Mouse (Mus musculus) brain, embryonic 14.5 days (tissue): ENCODE measurements at regions not wholly inside any gene's neighbourhood (a gene's known extent, or its start where the extent isn't known, plus 50 kb on each side); places are given as distances from the start of the nearest gene placed in this dataset.

ENCODE experiments used
- CTCF ChIP-seq: fragments of 200-500 bp; IDR thresholded peaks from 2 replicates; pipeline ENCODE4 v1.5.1; 2012; ENCODE audit warnings: inconsistent platforms, mild to moderate bottlenecking, moderate library complexity, borderline replicate concordance; ENCODE audit not compliant: insufficient read depth, insufficient read length; ENCODE audit errors: extremely low read depth
- POLR2A ChIP-seq: fragments of 200-500 bp; IDR thresholded peaks from 2 replicates; pipeline ENCODE4 v1.6.1; 2012; ENCODE audit warnings: mild to moderate bottlenecking, inconsistent platforms, borderline replicate concordance; ENCODE audit not compliant: poor library complexity, insufficient read depth, insufficient read length, severe bottlenecking; ENCODE audit errors: extremely low read depth

DNA sequence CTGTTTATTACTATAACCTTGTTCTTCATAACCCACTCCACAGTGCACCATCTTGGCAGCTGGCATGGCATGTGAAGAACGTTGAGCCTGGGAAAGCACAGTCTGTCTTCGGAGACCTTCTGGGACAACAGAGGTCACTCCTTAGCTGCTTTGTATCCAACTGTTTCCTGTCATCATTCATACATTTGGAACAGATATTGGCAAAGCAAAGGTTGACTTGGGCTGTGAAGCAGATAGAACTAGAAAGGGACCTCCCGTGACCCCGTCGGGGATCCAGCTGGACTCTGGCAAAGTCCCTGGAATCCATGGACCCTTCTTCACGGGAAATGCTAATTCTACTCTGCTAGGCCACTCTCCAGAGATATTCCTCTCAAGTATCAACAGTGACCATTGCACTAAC, 148.3 kb downstream of the Usp46 start:
- no peak for TF ChIP-seq CTCF
- TF ChIP-seq POLR2A: no peak
